ENCODE assay signal across 8 mouse cellular contexts in genomic region chr4:139821491-139822160, GRCm38 (mm10). TPM values are rescaled to one million over a fixed set of nuclear protein-coding genes. Genes with fewer than 3 reads are reported as not detected.
DNase-seq lines count a peak whose midpoint lies in the region; ATAC-seq and TF ChIP-seq lines count a peak whose summit lies in the region.

No protein-coding gene starts in this region.

- under 1% methylated on average over 61 of the region's 65 CpGs for WGBS in embryonic facial prominence, embryonic 11.5 days
- WGBS in hindbrain, embryonic 16.5 days, result under 1% methylated on average over 65 of the region's 65 CpGs
- WGBS in midbrain, postnatal 0 days, result under 1% methylated on average over 59 of the region's 65 CpGs

- peak; percentile 39; the same call in 1 of the 2 replicates for ATAC-seq in embryonic facial prominence, embryonic 11.5 days (replicated peaks; ENCODE audit: insufficient number of reproducible peaks, low FRiP score, low TSS enrichment, low read depth)
- peak; percentile 56 for ATAC-seq in hindbrain, embryonic 16.5 days
- ATAC-seq in midbrain, postnatal 0 days (ENCODE audit: low FRiP score), result no peak
- no peak for ATAC-seq in megakaryocyte-erythroid progenitor cell, adult 5-6 weeks (replicated peaks; ENCODE audit: low FRiP score, low TSS enrichment, poor library complexity, severe bottlenecking)

- TF ChIP-seq CTCF in midbrain, postnatal 0 days (IDR thresholded peaks at IDR 0.05), result no peak

- no peaks in the 10 kb centered on the region for H3K36me3 ChIP-seq in embryonic facial prominence, embryonic 11.5 days (replicated peaks; ENCODE audit: control insufficient read depth, insufficient read depth, low read depth, low read length)
- H3K36me3 ChIP-seq in hindbrain, embryonic 16.5 days (ENCODE audit: control insufficient read depth, insufficient read depth, low read length), result no peaks in the 10 kb centered on the region
- H3K36me3 ChIP-seq in midbrain, postnatal 0 days (ENCODE audit: insufficient read depth, low read length), result no peaks in the 10 kb centered on the region

- H3K4me2 ChIP-seq in embryonic facial prominence, embryonic 11.5 days (ENCODE audit: low read depth, low read length), result peak overlapping the region; percentile 49
- peak overlapping the region; percentile 48 for H3K4me2 ChIP-seq in hindbrain, embryonic 16.5 days (ENCODE audit: low read length)
- H3K4me2 ChIP-seq in midbrain, postnatal 0 days (ENCODE audit: low read depth, low read length, poor library complexity, severe bottlenecking), result peak overlapping the region; percentile 50

- peak overlapping the region; percentile 19 for H3K4me3 ChIP-seq in embryonic facial prominence, embryonic 11.5 days (ENCODE audit: low read depth, low read length)
- H3K4me3 ChIP-seq in hindbrain, embryonic 16.5 days (ENCODE audit: low read length), result peak overlapping the region; percentile 30
- peak overlapping the region; percentile 30 for H3K4me3 ChIP-seq in midbrain, postnatal 0 days (ENCODE audit: low read depth, low read length)

- peak overlapping the region; percentile 58 for H3K9ac ChIP-seq in embryonic facial prominence, embryonic 11.5 days (replicated peaks; ENCODE audit: low read length)
- peak overlapping the region; percentile 51 for H3K9ac ChIP-seq in hindbrain, embryonic 16.5 days (ENCODE audit: low read depth, low read length)
- peak overlapping the region; percentile 5 for H3K9ac ChIP-seq in midbrain, postnatal 0 days (replicated peaks; ENCODE audit: low read length, poor library complexity, severe bottlenecking)

- H3K27me3 ChIP-seq in embryonic facial prominence, embryonic 11.5 days (ENCODE audit: control insufficient read depth, insufficient read depth, low read length), result peaks cover 87% of the 10 kb centered on the region
- peaks cover 58% of the 10 kb centered on the region for H3K27me3 ChIP-seq in hindbrain, embryonic 16.5 days (replicated peaks; ENCODE audit: control insufficient read depth, insufficient read depth, low read length)
- H3K27me3 ChIP-seq in midbrain, postnatal 0 days (ENCODE audit: insufficient read depth, low read length), result peaks cover 63% of the 10 kb centered on the region

- H3K9me3 ChIP-seq in embryonic facial prominence, embryonic 11.5 days (replicated peaks; ENCODE audit: control insufficient read depth, low read length), result no peaks in the 10 kb centered on the region
- no peaks in the 10 kb centered on the region for H3K9me3 ChIP-seq in hindbrain, embryonic 16.5 days (ENCODE audit: control insufficient read depth, low read length)
- H3K9me3 ChIP-seq in midbrain, postnatal 0 days (ENCODE audit: low read length), result no peaks in the 10 kb centered on the region

- peak; percentile 23 for DNase-seq in kidney, adult 18-20 months
- DNase-seq in kidney, adult 9 months, result no peak
- DNase-seq in embryonic facial prominence, embryonic 11.5 days (ENCODE audit: low spot score), result peak; percentile 61
- peak; percentile 21 for DNase-seq in midbrain, postnatal 0 days (ENCODE audit: low spot score)
- DNase-seq in left cerebral cortex, adult 8-10 months (ENCODE audit: low spot score in 2 of 2), result no peak
- DNase-seq in spleen, adult 18-20 months, result no peak

- H3K27ac ChIP-seq in embryonic facial prominence, embryonic 11.5 days (replicated peaks; ENCODE audit: low read depth, low read length), result peak overlapping the region; percentile 52
- H3K27ac ChIP-seq in hindbrain, embryonic 16.5 days (ENCODE audit: low read depth, low read length), result no peak overlapping the region
- H3K27ac ChIP-seq in midbrain, postnatal 0 days (ENCODE audit: low read depth, low read length), result peak overlapping the region; percentile 62

- H3K4me1 ChIP-seq in embryonic facial prominence, embryonic 11.5 days (ENCODE audit: control insufficient read depth, insufficient read depth, low read length), result peaks cover 11% of the 10 kb centered on the region
- peaks cover 13% of the 10 kb centered on the region for H3K4me1 ChIP-seq in hindbrain, embryonic 16.5 days (ENCODE audit: control insufficient read depth, insufficient read depth, low read depth, low read length)
- no peaks in the 10 kb centered on the region for H3K4me1 ChIP-seq in midbrain, postnatal 0 days (ENCODE audit: insufficient read depth, low read length)

RNA-seq across cellular contexts. Expression of gene Pax7, which starts 11.7 kb away (rescaled TPM):
- polyA plus RNA-seq in embryonic facial prominence, embryonic 11.5 days (2014; fragmentation: Nextera tagmentation; extraction: Ambion mirVana), result 1.9 and 2.0 TPM in 2 replicates
- polyA plus RNA-seq in hindbrain, embryonic 16.5 days (2015; fragmentation: Nextera tagmentation; extraction: Ambion mirVana), result 0.24 and 0.60 TPM in 2 replicates
- 34.9 and 36.0 TPM in 2 replicates for total RNA-seq in midbrain, postnatal 0 days (2014; rRNA removed)
- polyA plus RNA-seq in midbrain, postnatal 0 days (2015; fragmentation: Nextera tagmentation; extraction: Ambion mirVana), result 3.0 and 3.4 TPM in 2 replicates
- 1 to 10 TPM in 1 of 4 experiments, under 1 TPM in 1, not detected in 2; 0.20 to 1.0 TPM for total RNA-seq in left cerebral cortex, adult 8-10 months (2022)
- not detected in 2 replicates for total RNA-seq in megakaryocyte-erythroid progenitor cell, adult 5-6 weeks (2014; fragmentation: Nextera tagmentation)
- not detected in 2 replicates for total RNA-seq in megakaryocyte-erythroid progenitor cell, adult 5-6 weeks (2017)

Comparison
In these comparisons a context has a peak if more than half of its experiments do, and no peak if none do; other contexts are left out.
1. DNase-seq: peak in kidney, adult 18-20 months (single experiment), embryonic facial prominence, embryonic 11.5 days (single experiment) and midbrain, postnatal 0 days (single experiment); none in kidney, adult 9 months (single experiment), left cerebral cortex, adult 8-10 months (0 of 2) and spleen, adult 18-20 months (0 of 2).
2. ATAC-seq: peak in embryonic facial prominence, embryonic 11.5 days (single experiment) and hindbrain, embryonic 16.5 days (single experiment); none in midbrain, postnatal 0 days (single experiment) and megakaryocyte-erythroid progenitor cell, adult 5-6 weeks (single experiment).
3. H3K9ac ChIP-seq: peak in every context shown above with its lines; median percentile 58 in embryonic facial prominence, embryonic 11.5 days; 51 in hindbrain, embryonic 16.5 days; 5 in midbrain, postnatal 0 days.
4. RNA of gene Pax7, which starts 11.7 kb away (total RNA-seq): 34.9 to 36.0 TPM in midbrain, postnatal 0 days; 0.20 to 1.0 TPM in left cerebral cortex, adult 8-10 months and not detected in megakaryocyte-erythroid progenitor cell, adult 5-6 weeks; every median in the first group is over 10 times any median in the second.
5. Peak in every context shown above with its lines, with median percentiles within 50 percentile points of each other: H3K4me2 ChIP-seq and H3K4me3 ChIP-seq.